Mouse (Mus musculus): ENCODE results near the gene Tmem251. TPM values are rescaled to one million over a fixed set of nuclear protein-coding genes. Genes with fewer than 3 reads are reported as not detected.

The Tmem251 gene
- total RNA-seq, 1 experiment: 4.0 TPM

DNA sequence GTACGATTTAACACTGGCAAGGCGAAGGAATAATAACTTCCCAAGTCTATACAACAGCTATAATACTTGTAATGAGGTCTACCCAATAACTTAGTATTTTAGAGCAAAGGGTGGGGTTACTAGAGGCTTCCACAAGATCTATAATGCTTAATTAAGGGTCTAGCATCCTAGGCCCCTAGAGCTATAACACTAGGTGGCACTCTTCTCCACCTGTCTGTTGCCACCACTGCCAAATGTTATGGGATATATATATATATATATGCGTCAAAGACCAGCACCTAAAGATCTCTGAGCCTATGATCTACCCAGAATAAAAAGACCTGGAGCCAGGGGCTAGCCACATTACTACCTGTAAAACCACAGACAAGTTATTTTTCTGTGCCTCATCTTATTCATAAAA lies 3.3 kb upstream of the Tmem251 start:
- in situ Hi-C loops (cut with MboI; ENCODE audit: low sequenced_read_pairs in 2 of 2, unreplicated experiment in 2 of 2): loop anchor here in 1 of 2 experiments (25.0 kb wide), 1 partner anchor 228 kb away; no protein-coding TSS in a partner anchor
- H3K36me3 ChIP-seq (ENCODE audit: control insufficient read depth, insufficient read depth, low read length, poor library complexity, severe bottlenecking): no peaks in the 10 kb centered on the region; the same call in 1 of the 2 replicates
- no peak for TF ChIP-seq ZNF384 (IDR thresholded peaks at IDR 0.05; ENCODE audit: low read depth, low read length)
- no peak for TF ChIP-seq MAFK (IDR thresholded peaks at IDR 0.05; ENCODE audit: insufficient read depth, low read depth, low read length)
- TF ChIP-seq HCFC1 (IDR thresholded peaks at IDR 0.05; ENCODE audit: borderline replicate concordance, insufficient read depth, low read length): no peak
- TF ChIP-seq ZC3H11A (IDR thresholded peaks at IDR 0.05; ENCODE audit: borderline replicate concordance, low read depth, low read length): no peak
- TF ChIP-seq CHD2 (IDR thresholded peaks at IDR 0.05; ENCODE audit: low read depth, low read length): no peak
- DNase-seq (ENCODE audit: low read depth, low spot score): no peak
- no peaks in the 10 kb centered on the region for H3K9me3 ChIP-seq (ENCODE audit: control insufficient read depth, insufficient read depth, low read depth, low read length)
- H3K4me3 ChIP-seq (ENCODE audit: insufficient read depth in 1 of 2, low read depth in 1 of 2, low read length in 2 of 2, poor library complexity in 1 of 2, severe bottlenecking in 1 of 2): no peak overlapping the region
- H3K27ac ChIP-seq (ENCODE audit: insufficient read depth, low read depth, low read length, poor library complexity, severe bottlenecking): no peak overlapping the region
- no peak overlapping the region for H3K9ac ChIP-seq (ENCODE audit: insufficient read depth, low read depth, low read length, poor library complexity, severe bottlenecking)
- H3K4me1 ChIP-seq (ENCODE audit: control insufficient read depth in 2 of 2, insufficient read depth in 2 of 2, low read length in 2 of 2, poor library complexity in 1 of 2): no peaks in the 10 kb centered on the region; a peak in 1 of 4 replicates

DNA sequence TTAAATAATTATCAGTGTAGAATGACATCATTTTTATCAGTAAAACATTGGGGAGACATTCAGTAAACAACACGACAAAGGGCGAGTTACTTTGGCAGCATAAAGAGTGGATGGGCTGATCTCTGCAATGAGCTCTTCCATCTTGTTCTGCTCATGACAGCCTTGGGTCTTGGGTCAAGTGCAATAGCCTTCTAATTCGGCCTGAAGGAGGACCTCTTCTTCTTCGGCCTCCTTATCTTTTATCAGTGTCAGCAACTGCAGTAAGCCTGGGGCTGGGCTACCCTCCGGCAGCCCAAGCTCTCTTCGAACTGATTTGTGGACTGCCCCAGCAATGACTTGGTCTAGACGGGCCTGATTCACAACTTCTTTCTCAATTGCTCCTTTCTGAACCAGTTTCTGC lies 1.5 kb upstream of the Tmem251 start:
- Histone ChIP-seq H3K4me3 (ENCODE audit: insufficient read depth in 1 of 2, low read depth in 1 of 2, low read length in 2 of 2, poor library complexity in 1 of 2, severe bottlenecking in 1 of 2) (no peak overlapping the region), H3K36me3 (ENCODE audit: control insufficient read depth, insufficient read depth, low read length, poor library complexity, severe bottlenecking) (no peaks in the 10 kb centered on the region; the same call in 1 of the 2 replicates), H3K4me1 (ENCODE audit: control insufficient read depth in 2 of 2, insufficient read depth in 2 of 2, low read length in 2 of 2, poor library complexity in 1 of 2) (no peaks in the 10 kb centered on the region; a peak in 1 of 4 replicates), H3K27ac (ENCODE audit: insufficient read depth, low read depth, low read length, poor library complexity, severe bottlenecking) (no peak overlapping the region), H3K9me3 (ENCODE audit: control insufficient read depth, insufficient read depth, low read depth, low read length) (no peaks in the 10 kb centered on the region), H3K9ac (ENCODE audit: insufficient read depth, low read depth, low read length, poor library complexity, severe bottlenecking) (no peak overlapping the region; the same call in 1 of the 2 replicates)
- TF ChIP-seq ZNF384 (IDR thresholded peaks at IDR 0.05; ENCODE audit: low read depth, low read length) (no peak), CHD2 (IDR thresholded peaks at IDR 0.05; ENCODE audit: low read depth, low read length) (no peak), ZC3H11A (IDR thresholded peaks at IDR 0.05; ENCODE audit: borderline replicate concordance, low read depth, low read length) (no peak), HCFC1 (IDR thresholded peaks at IDR 0.05; ENCODE audit: borderline replicate concordance, insufficient read depth, low read length) (no peak), MAFK (IDR thresholded peaks at IDR 0.05; ENCODE audit: insufficient read depth, low read depth, low read length) (no peak)
- in situ Hi-C loops (cut with MboI; ENCODE audit: low sequenced_read_pairs in 2 of 2, unreplicated experiment in 2 of 2): loop anchor here in 1 of 2 experiments (25.0 kb wide), 1 partner anchor 230 kb away; no protein-coding TSS in a partner anchor
- no peak for DNase-seq (ENCODE audit: low read depth, low spot score)

- Histone ChIP-seq H3K27ac (ENCODE audit: insufficient read depth, low read depth, low read length, poor library complexity, severe bottlenecking) (0 out of 2 replicates have a peak overlapping the region, but pooled peaks have one; percentile 17), H3K4me1 (ENCODE audit: control insufficient read depth in 2 of 2, insufficient read depth in 2 of 2, low read length in 2 of 2, poor library complexity in 1 of 2) (no peaks in the 10 kb centered on the region; a peak in 1 of 4 replicates), H3K9ac (ENCODE audit: insufficient read depth, low read depth, low read length, poor library complexity, severe bottlenecking) (peak overlapping the region; percentile 77), H3K4me3 (ENCODE audit: insufficient read depth in 1 of 2, low read depth in 1 of 2, low read length in 2 of 2, poor library complexity in 1 of 2, severe bottlenecking in 1 of 2) (peak overlapping the region; percentile 76 to 96), H3K9me3 (ENCODE audit: control insufficient read depth, insufficient read depth, low read depth, low read length) (no peaks in the 10 kb centered on the region), H3K36me3 (ENCODE audit: control insufficient read depth, insufficient read depth, low read length, poor library complexity, severe bottlenecking) (no peaks in the 10 kb centered on the region; the same call in none of the 2 replicates)
- DNase-seq (ENCODE audit: low read depth, low spot score): no peak
- in situ Hi-C loops (cut with MboI; ENCODE audit: low sequenced_read_pairs in 2 of 2, unreplicated experiment in 2 of 2): loop anchor here in 1 of 2 experiments (25.0 kb wide), 1 partner anchor 231 kb away; no protein-coding TSS in a partner anchor
- TF ChIP-seq MAFK (IDR thresholded peaks at IDR 0.05; ENCODE audit: insufficient read depth, low read depth, low read length): no peak
These were observed 450 bp upstream of the Tmem251 start for GRCm38 (mm10) chr12:102743036-102743588.

GRCm38 (mm10) chr12:102744839-102745238 lies 1.3 kb downstream of the Tmem251 start:
- Histone ChIP-seq H3K36me3 (ENCODE audit: control insufficient read depth, insufficient read depth, low read length, poor library complexity, severe bottlenecking) (peaks cover 3% of the 10 kb centered on the region), H3K4me3 (ENCODE audit: insufficient read depth in 1 of 2, low read depth in 1 of 2, low read length in 2 of 2, poor library complexity in 1 of 2, severe bottlenecking in 1 of 2) (peak overlapping the region; percentile 76 to 96), H3K27ac (ENCODE audit: insufficient read depth, low read depth, low read length, poor library complexity, severe bottlenecking) (no peak overlapping the region), H3K9me3 (ENCODE audit: control insufficient read depth, insufficient read depth, low read depth, low read length) (no peaks in the 10 kb centered on the region), H3K4me1 (ENCODE audit: control insufficient read depth in 2 of 2, insufficient read depth in 2 of 2, low read length in 2 of 2, poor library complexity in 1 of 2) (no peaks in the 10 kb centered on the region; a peak in 1 of 4 replicates), H3K9ac (ENCODE audit: insufficient read depth, low read depth, low read length, poor library complexity, severe bottlenecking) (no peak overlapping the region; the same call in 1 of the 2 replicates)
- TF ChIP-seq CHD2 (IDR thresholded peaks at IDR 0.05; ENCODE audit: low read depth, low read length): no peak
- TF ChIP-seq HCFC1 (IDR thresholded peaks at IDR 0.05; ENCODE audit: borderline replicate concordance, insufficient read depth, low read length): no peak
- in situ Hi-C loops (cut with MboI; ENCODE audit: low sequenced_read_pairs in 2 of 2, unreplicated experiment in 2 of 2): loop anchor here in 1 of 2 experiments (25.0 kb wide), 1 partner anchor 233 kb away; no protein-coding TSS in a partner anchor
- no peak for DNase-seq (ENCODE audit: low read depth, low spot score)
